Mouse (Mus musculus) intestine, embryonic 15.5 days (tissue): Measurements from ENCODE around the gene Podxl2. TPM values are rescaled to one million over a fixed set of nuclear protein-coding genes. Genes with fewer than 3 reads are reported as not detected.
A peak's percentile ranks its signal among the peaks of the same experiment; 100 is the strongest.

ENCODE experiments used
- ATAC-seq: fragments of 200-750 bp; cut with Nextera tagmentation; 2 replicates; pipeline ENCODE4 v1.8.0; 2017; ENCODE audit warnings: moderate TSS enrichment, moderate library complexity
- H3K27ac ChIP-seq: fragments of 300-500 bp; sonication (generic); 2 replicates; pipeline ENCODE4 v1.5.1; 2015; ENCODE audit warnings: mild to moderate bottlenecking, inconsistent platforms
- H3K27me3 ChIP-seq: fragments of 300-500 bp; sonication (generic); replicated peaks from 2 replicates; pipeline ENCODE4 v1.6.1; 2015; ENCODE audit warnings: inconsistent platforms
- H3K36me3 ChIP-seq: fragments of 300-500 bp; sonication (generic); 2 replicates; pipeline ENCODE4 v1.6.1; 2015; ENCODE audit warnings: inconsistent platforms
- H3K4me1 ChIP-seq: fragments of 300-500 bp; sonication (generic); replicated peaks from 2 replicates; pipeline ENCODE4 v1.6.1; 2015; ENCODE audit warnings: inconsistent platforms
- H3K4me2 ChIP-seq: fragments of 300-500 bp; sonication (generic); replicated peaks from 2 replicates; pipeline ENCODE4 v1.6.1; 2015; ENCODE audit warnings: mild to moderate bottlenecking, inconsistent platforms
- H3K4me3 ChIP-seq: fragments of 300-500 bp; sonication (generic); replicated peaks from 2 replicates; pipeline ENCODE4 v1.5.1; 2015; ENCODE audit warnings: inconsistent platforms
- H3K9ac ChIP-seq: fragments of 300-500 bp; sonication (generic); 2 replicates; pipeline ENCODE4 v1.6.1; 2015; ENCODE audit warnings: inconsistent platforms
- H3K9me3 ChIP-seq: fragments of 300-500 bp; sonication (generic); 2 replicates; pipeline ENCODE4 v1.6.1; 2016; ENCODE audit warnings: inconsistent platforms
- WGBS: fragments of 180-500 bp; shearing (Covaris S2); methylation state at CpG from one replicate; pipeline ENCODE4 v1.1.7; 2015; 5-methylcytosine and 5-hydroxymethylcytosine counted together
- polyA plus RNA-seq: library from polyadenylated mRNA; unstranded; fragments of >200 nt; fragmentation: Nextera tagmentation; extraction: Ambion mirVana; gene quantifications from 2 replicates; pipeline ENCODE4 v1.2.1, GENCODE M21; 2015

The Podxl2 gene
- polyA plus RNA-seq, 1 experiment from 2014 or later = 49.6 TPM

- Histone ChIP-seq H3K4me3 (no peak overlapping the region), H3K9me3 (no peaks in the 10 kb centered on the region), H3K4me2 (no peak overlapping the region), H3K4me1 (0 out of 2 replicates have a peak, but pooled peaks cover 3% of the 10 kb centered on the region), H3K9ac (no peak overlapping the region), H3K27me3 (no peaks in the 10 kb centered on the region), H3K36me3 (peaks cover 63% of the 10 kb centered on the region), H3K27ac (no peak overlapping the region)
- no peak for ATAC-seq
- WGBS = 94% methylated on average over 12 of the region's 12 CpGs
Measured at GRCm38 (mm10) chr6:88885644-88886416, 11.0 kb upstream of the Podxl2 start.

GRCm38 (mm10) chr6:88884690-88885089, 9.8 kb upstream of the Podxl2 start:
- no peak overlapping the region for H3K4me2 ChIP-seq

GRCm38 (mm10) chr6:88884195-88884594, 9.4 kb upstream of the Podxl2 start:
- H3K9ac ChIP-seq = no peak overlapping the region
- 80% methylated on average over 10 of the region's 10 CpGs for WGBS
- H3K4me3 ChIP-seq = no peak overlapping the region
- 0 out of 2 replicates have a peak, but pooled peaks cover 3% of the 10 kb centered on the region for H3K4me1 ChIP-seq
- H3K27me3 ChIP-seq = no peaks in the 10 kb centered on the region
- ATAC-seq = peak; percentile 46; the same call in 1 of the 2 replicates
- peaks cover 52% of the 10 kb centered on the region for H3K36me3 ChIP-seq
- H3K27ac ChIP-seq = no peak overlapping the region
- no peaks in the 10 kb centered on the region for H3K9me3 ChIP-seq
- H3K4me2 ChIP-seq = no peak overlapping the region

More at GRCm38 (mm10) chr6:88884690-88885089, 9.8 kb upstream of the Podxl2 start:
- H3K36me3 ChIP-seq = peaks cover 55% of the 10 kb centered on the region
- WGBS = 94% methylated on average over 17 of the region's 17 CpGs
- 0 out of 2 replicates have a peak, but pooled peaks cover 3% of the 10 kb centered on the region for H3K4me1 ChIP-seq
- no peaks in the 10 kb centered on the region for H3K9me3 ChIP-seq
- H3K27me3 ChIP-seq = no peaks in the 10 kb centered on the region
- no peak overlapping the region for H3K27ac ChIP-seq
- no peak overlapping the region for H3K9ac ChIP-seq
- H3K4me3 ChIP-seq = no peak overlapping the region
- ATAC-seq = no peak; the same call in 1 of the 2 replicates

- no peaks in the 10 kb centered on the region for H3K9me3 ChIP-seq
- no peak overlapping the region for H3K4me2 ChIP-seq
- H3K27me3 ChIP-seq = no peaks in the 10 kb centered on the region
- 0 out of 2 replicates have a peak, but pooled peaks cover 3% of the 10 kb centered on the region for H3K4me1 ChIP-seq
- no peak overlapping the region for H3K9ac ChIP-seq
- no peak for ATAC-seq
- WGBS = 78% methylated on average over 7 of the region's 7 CpGs
- H3K36me3 ChIP-seq = peaks cover 33% of the 10 kb centered on the region
- H3K27ac ChIP-seq = no peak overlapping the region
- H3K4me3 ChIP-seq = no peak overlapping the region
Measured at GRCm38 (mm10) chr6:88881334-88881733, 6.5 kb upstream of the Podxl2 start.

GRCm38 (mm10) chr6:88879471-88879870, 4.6 kb upstream of the Podxl2 start:
- Histone ChIP-seq H3K36me3 (peaks cover 23% of the 10 kb centered on the region), H3K4me3 (no peak overlapping the region), H3K9ac (no peak overlapping the region), H3K9me3 (no peaks in the 10 kb centered on the region), H3K27ac (no peak overlapping the region), H3K4me1 (0 out of 2 replicates have a peak, but pooled peaks cover 6% of the 10 kb centered on the region), H3K4me2 (no peak overlapping the region), H3K27me3 (peaks cover 6% of the 10 kb centered on the region; the same call in 1 of the 2 replicates)
- 64% methylated on average over 4 of the region's 4 CpGs for WGBS
- ATAC-seq = no peak

GRCm38 (mm10) chr6:88873965-88874867, 628 bp downstream of the Podxl2 start:
- H3K27me3 ChIP-seq = peaks cover 11% of the 10 kb centered on the region; the same call in 1 of the 2 replicates
- no peaks in the 10 kb centered on the region for H3K36me3 ChIP-seq
- H3K4me2 ChIP-seq = peak overlapping the region; percentile 99
- 1% methylated on average over 72 of the region's 74 CpGs for WGBS
- peak; percentile 75 for ATAC-seq
- H3K27ac ChIP-seq = 0 out of 2 replicates have a peak overlapping the region, but pooled peaks have one; percentile 6
- no peaks in the 10 kb centered on the region for H3K9me3 ChIP-seq
- peaks cover 20% of the 10 kb centered on the region; the same call in 1 of the 2 replicates for H3K4me1 ChIP-seq
- H3K4me3 ChIP-seq = peak overlapping the region; percentile 70
- peak overlapping the region; percentile 70 for H3K9ac ChIP-seq

- ATAC-seq = no peak
- H3K36me3 ChIP-seq = no peaks in the 10 kb centered on the region
- H3K4me1 ChIP-seq = peaks cover 20% of the 10 kb centered on the region; the same call in 1 of the 2 replicates
- H3K27me3 ChIP-seq = peaks cover 11% of the 10 kb centered on the region; the same call in 1 of the 2 replicates
- H3K4me2 ChIP-seq = peak overlapping the region; percentile 99; the same call in 1 of the 2 replicates
- H3K27ac ChIP-seq = no peak overlapping the region
- WGBS = 46% methylated on average over 7 of the region's 7 CpGs
- H3K4me3 ChIP-seq = no peak overlapping the region
- no peaks in the 10 kb centered on the region for H3K9me3 ChIP-seq
- no peak overlapping the region for H3K9ac ChIP-seq
Measured at GRCm38 (mm10) chr6:88872811-88873210, 2.0 kb downstream of the Podxl2 start.

GRCm38 (mm10) chr6:88871546-88871945, 3.3 kb downstream of the Podxl2 start:
- H3K27ac ChIP-seq = no peak overlapping the region
- no peak for ATAC-seq
- H3K4me1 ChIP-seq = peaks cover 20% of the 10 kb centered on the region; the same call in 1 of the 2 replicates
- H3K36me3 ChIP-seq = no peaks in the 10 kb centered on the region
- 29% methylated on average over 8 of the region's 8 CpGs for WGBS
- H3K4me2 ChIP-seq = 0 out of 2 replicates have a peak overlapping the region, but pooled peaks have one; percentile 5
- H3K9ac ChIP-seq = no peak overlapping the region
- H3K27me3 ChIP-seq = peaks cover 11% of the 10 kb centered on the region; the same call in 1 of the 2 replicates
- H3K4me3 ChIP-seq = no peak overlapping the region
- no peaks in the 10 kb centered on the region for H3K9me3 ChIP-seq

- Histone ChIP-seq H3K36me3 (no peaks in the 10 kb centered on the region), H3K9ac (no peak overlapping the region), H3K27me3 (peaks cover 11% of the 10 kb centered on the region; the same call in 1 of the 2 replicates), H3K27ac (no peak overlapping the region), H3K4me2 (no peak overlapping the region), H3K4me3 (no peak overlapping the region), H3K9me3 (no peaks in the 10 kb centered on the region), H3K4me1 (peaks cover 20% of the 10 kb centered on the region; the same call in 1 of the 2 replicates)
- WGBS = 61% methylated on average over 4 of the region's 4 CpGs
- ATAC-seq = no peak
Measured at GRCm38 (mm10) chr6:88870594-88870993, 4.2 kb downstream of the Podxl2 start.

- no peak for ATAC-seq
- Histone ChIP-seq H3K9me3 (no peaks in the 10 kb centered on the region), H3K27ac (no peak overlapping the region), H3K4me1 (peaks cover 16% of the 10 kb centered on the region; the same call in 1 of the 2 replicates), H3K9ac (no peak overlapping the region), H3K27me3 (peaks cover 5% of the 10 kb centered on the region; the same call in 1 of the 2 replicates), H3K4me3 (no peak overlapping the region), H3K36me3 (no peaks in the 10 kb centered on the region), H3K4me2 (no peak overlapping the region)
- 85% methylated on average over 7 of the region's 7 CpGs for WGBS
Measured at GRCm38 (mm10) chr6:88869459-88869858, 5.4 kb downstream of the Podxl2 start.

GRCm38 (mm10) chr6:88865704-88866103, 9.1 kb downstream of the Podxl2 start:
- 78% methylated on average over 7 of the region's 7 CpGs for WGBS
- Histone ChIP-seq H3K27ac (no peak overlapping the region), H3K4me3 (no peak overlapping the region), H3K27me3 (no peaks in the 10 kb centered on the region), H3K36me3 (no peaks in the 10 kb centered on the region), H3K9ac (no peak overlapping the region), H3K4me2 (no peak overlapping the region), H3K9me3 (no peaks in the 10 kb centered on the region), H3K4me1 (no peaks in the 10 kb centered on the region)
- no peak for ATAC-seq

GRCm38 (mm10) chr6:88860914-88861313, 13.9 kb downstream of the Podxl2 start:
- peak; percentile 57 for ATAC-seq
- no peaks in the 10 kb centered on the region for H3K9me3 ChIP-seq
- no peaks in the 10 kb centered on the region for H3K27me3 ChIP-seq
- H3K9ac ChIP-seq = no peak overlapping the region
- no peaks in the 10 kb centered on the region for H3K4me1 ChIP-seq
- no peak overlapping the region for H3K4me2 ChIP-seq
- WGBS = 16% methylated on average over 2 of the region's 2 CpGs
- H3K4me3 ChIP-seq = no peak overlapping the region
- H3K27ac ChIP-seq = no peak overlapping the region
- no peaks in the 10 kb centered on the region for H3K36me3 ChIP-seq
